Mouse (Mus musculus): Measurements from ENCODE around the gene Ephb2.

GRCm38 (mm10) chr4:136811596-136811995, 24.2 kb downstream of the Ephb2 start:
- TF ChIP-seq CTCF (IDR thresholded peaks at IDR 0.05; ENCODE audit: low read depth) (no peak), EP300 (IDR thresholded peaks at IDR 0.05; ENCODE audit: low read depth) (no peak)
